Mouse (Mus musculus) intestine, postnatal 0 days (tissue): ENCODE data around the gene Stard10. TPM values are rescaled to one million over a fixed set of nuclear protein-coding genes. Genes with fewer than 3 reads are reported as not detected.

ENCODE experiments used
- ATAC-seq: fragments of 200-750 bp; cut with Nextera tagmentation; 2 replicates; pipeline ENCODE4 v1.8.0; 2017; ENCODE audit warnings: mild to moderate bottlenecking, moderate TSS enrichment, moderate library complexity
- H3K27ac ChIP-seq: fragments of 300-500 bp; sonication (generic); 2 replicates; pipeline ENCODE4 v1.5.1; 2014; ENCODE audit warnings: mild to moderate bottlenecking, low read depth, low read length, moderate library complexity
- H3K27me3 ChIP-seq: fragments of 300-500 bp; sonication (generic); replicated peaks from 2 replicates; pipeline ENCODE4 v1.6.1; 2014; ENCODE audit warnings: low read length, mixed read lengths; ENCODE audit not compliant: control insufficient read depth, insufficient read depth
- H3K36me3 ChIP-seq: fragments of 300-500 bp; sonication (generic); 2 replicates; pipeline ENCODE4 v1.6.1; 2014; ENCODE audit warnings: mild to moderate bottlenecking, moderate library complexity; ENCODE audit not compliant: control insufficient read depth, insufficient read depth
- H3K4me1 ChIP-seq: fragments of 300-500 bp; sonication (generic); replicated peaks from 2 replicates; pipeline ENCODE4 v1.6.1; 2014; ENCODE audit warnings: antibody characterized with exemption, low read length, mixed read lengths; ENCODE audit not compliant: control insufficient read depth, insufficient read depth
- H3K4me2 ChIP-seq: fragments of 300-500 bp; sonication (generic); replicated peaks from 2 replicates; pipeline ENCODE4 v1.6.1; 2014; ENCODE audit warnings: low read depth, mild to moderate bottlenecking, moderate library complexity
- H3K4me3 ChIP-seq: fragments of 300-500 bp; sonication (generic); 2 replicates; pipeline ENCODE4 v1.5.1; 2014; ENCODE audit warnings: low read depth, low read length
- H3K9ac ChIP-seq: fragments of 300-500 bp; sonication (generic); 2 replicates; pipeline ENCODE4 v1.6.1; 2014; ENCODE audit warnings: mild to moderate bottlenecking, low read depth, low read length
- H3K9me3 ChIP-seq: fragments of 300-500 bp; sonication (generic); 2 replicates; pipeline ENCODE4 v1.6.1; 2016; ENCODE audit warnings: mixed run types; ENCODE audit not compliant: control insufficient read depth
- CTCF ChIP-seq: sonication (generic); IDR thresholded peaks from 2 replicates; pipeline ENCODE4 v1.5.1; 2016; ENCODE audit warnings: low read depth, mild to moderate bottlenecking, control low read depth, antibody characterized with exemption, moderate library complexity
- WGBS: fragments of 180-500 bp; shearing (Covaris S2); extraction: QIAGEN DNeasy Blood & Tissue Kit; methylation state at CpG from one replicate; pipeline ENCODE4 v1.1.7; 2014; 5-methylcytosine and 5-hydroxymethylcytosine counted together
- polyA plus RNA-seq: library from polyadenylated mRNA; unstranded; fragments of >200 nt; fragmentation: Nextera tagmentation; extraction: Ambion mirVana; gene quantifications from 2 replicates; pipeline ENCODE4 v1.2.1, GENCODE M21; 2015

The Stard10 gene
- polyA plus RNA-seq, 1 experiment from 2014 or later = 71.7 TPM

GRCm38 (mm10) chr7:101319796-101320195 lies 2.9 kb downstream of the Stard10 start:
- ATAC-seq = no peak
- WGBS = 50% methylated on average over 1 of the region's 1 CpGs
- 0 out of 2 replicates have a peak, but pooled peaks cover 6% of the 10 kb centered on the region for H3K4me1 ChIP-seq
- no peak overlapping the region for H3K4me2 ChIP-seq
- no peak overlapping the region for H3K4me3 ChIP-seq
- H3K9ac ChIP-seq = no peak overlapping the region
- peak overlapping the region; percentile 93; the same call in 1 of the 2 replicates for H3K27ac ChIP-seq
- no peaks in the 10 kb centered on the region for H3K36me3 ChIP-seq
- no peaks in the 10 kb centered on the region for H3K27me3 ChIP-seq
- no peak for TF ChIP-seq CTCF
- H3K9me3 ChIP-seq = no peaks in the 10 kb centered on the region

- peak overlapping the region; percentile 90 for H3K4me2 ChIP-seq
- peak overlapping the region; percentile 86 for H3K4me3 ChIP-seq
- WGBS = 4% methylated on average over 23 of the region's 37 CpGs
- TF ChIP-seq CTCF = no peak
- ATAC-seq = peak; percentile 82
- H3K9ac ChIP-seq = peak overlapping the region; percentile 83
- H3K27me3 ChIP-seq = no peaks in the 10 kb centered on the region
- peaks cover 9% of the 10 kb centered on the region; the same call in 1 of the 2 replicates for H3K4me1 ChIP-seq
- peaks cover 5% of the 10 kb centered on the region; the same call in 1 of the 2 replicates for H3K36me3 ChIP-seq
- H3K9me3 ChIP-seq = no peaks in the 10 kb centered on the region
- H3K27ac ChIP-seq = peak overlapping the region; percentile 93
These were observed 3.7 kb downstream of the Stard10 start for GRCm38 (mm10) chr7:101320399-101321217.

- ATAC-seq = peak; percentile 54
- WGBS = 4% methylated on average over 41 of the region's 61 CpGs
- TF ChIP-seq CTCF = 0 out of 2 replicates have a peak, but pooled peaks have one; percentile 14
These were observed 4.4 kb downstream of the Stard10 start for GRCm38 (mm10) chr7:101321218-101321827.

GRCm38 (mm10) chr7:101323141-101323594 lies 6.3 kb downstream of the Stard10 start:
- peak; percentile 46 for ATAC-seq
- 0 out of 2 replicates have a peak overlapping the region, but pooled peaks have one; percentile 34 for H3K9ac ChIP-seq
- H3K36me3 ChIP-seq = peaks cover 5% of the 10 kb centered on the region; the same call in 1 of the 2 replicates
- H3K4me2 ChIP-seq = peak overlapping the region; percentile 90
- no peaks in the 10 kb centered on the region for H3K9me3 ChIP-seq
- H3K4me3 ChIP-seq = peak overlapping the region; percentile 86
- peak; percentile 46 for TF ChIP-seq CTCF
- no peaks in the 10 kb centered on the region for H3K27me3 ChIP-seq
- peaks cover 16% of the 10 kb centered on the region; the same call in 1 of the 2 replicates for H3K4me1 ChIP-seq
- 44% methylated on average over 4 of the region's 4 CpGs for WGBS
- peak overlapping the region; percentile 46 for H3K27ac ChIP-seq

More at GRCm38 (mm10) chr7:101321218-101321827, 4.4 kb downstream of the Stard10 start:
- Histone ChIP-seq H3K27ac (peak overlapping the region; percentile 93), H3K36me3 (peaks cover 5% of the 10 kb centered on the region; the same call in 1 of the 2 replicates), H3K4me1 (peaks cover 11% of the 10 kb centered on the region; the same call in 1 of the 2 replicates), H3K4me3 (peak overlapping the region; percentile 86), H3K9ac (peak overlapping the region; percentile 83), H3K4me2 (peak overlapping the region; percentile 90), H3K27me3 (no peaks in the 10 kb centered on the region), H3K9me3 (no peaks in the 10 kb centered on the region)

- H3K4me2 ChIP-seq = peak overlapping the region; percentile 90
- 49% methylated on average over 6 of the region's 6 CpGs for WGBS
- H3K27ac ChIP-seq = no peak overlapping the region
- no peak overlapping the region for H3K9ac ChIP-seq
- H3K4me1 ChIP-seq = peaks cover 16% of the 10 kb centered on the region; the same call in 1 of the 2 replicates
- peaks cover 5% of the 10 kb centered on the region; the same call in 1 of the 2 replicates for H3K36me3 ChIP-seq
- no peak for ATAC-seq
- no peak overlapping the region for H3K4me3 ChIP-seq
- no peaks in the 10 kb centered on the region for H3K9me3 ChIP-seq
- H3K27me3 ChIP-seq = no peaks in the 10 kb centered on the region
- TF ChIP-seq CTCF = no peak
These were observed 7.5 kb downstream of the Stard10 start for GRCm38 (mm10) chr7:101324142-101324962.
